Mouse (Mus musculus): ENCODE measurements at regions not wholly inside any gene's neighbourhood (a gene's known extent, or its start where the extent isn't known, plus 50 kb on each side); places are given as distances from the start of the nearest gene placed in this dataset.
"Not testable (repeated sequence)": the region's sequence is repeated elsewhere in the genome, so short reads cannot be mapped to it uniquely, and the experiment has no call there.

GRCm38 (mm10) chr4:31323816-31324215 lies 640.1 kb upstream of the Map3k7 start:
- TF ChIP-seq CTCF (IDR thresholded peaks at IDR 0.05; ENCODE audit: control insufficient read depth, insufficient read depth, insufficient replicate concordance, low read depth, low read length) = no peak
- TF ChIP-seq POLR2A (IDR thresholded peaks at IDR 0.05; ENCODE audit: control insufficient read depth, low read depth, low read length) = no peak
- Histone ChIP-seq H3K27me3 (ENCODE audit: control insufficient read depth, insufficient read depth, low read length) (no peaks in the 10 kb centered on the region), H3K4me1 (ENCODE audit: control insufficient read depth, insufficient read depth, low read length) (no peaks in the 10 kb centered on the region), H3K27ac (ENCODE audit: control insufficient read depth, insufficient read depth, low read depth, low read length) (no peak overlapping the region), H3K4me3 (ENCODE audit: control insufficient read depth, low read depth, low read length) (no peak overlapping the region), H3K36me3 (ENCODE audit: control insufficient read depth, insufficient read depth, low read length) (no peaks in the 10 kb centered on the region)

- H3K27me3 ChIP-seq (ENCODE audit: control insufficient read depth, insufficient read depth, low read length) = no peaks in the 10 kb centered on the region
- H3K36me3 ChIP-seq (ENCODE audit: control insufficient read depth, insufficient read depth, low read length) = no peaks in the 10 kb centered on the region
- no peak overlapping the region for H3K4me3 ChIP-seq (ENCODE audit: control insufficient read depth, low read depth, low read length)
- H3K27ac ChIP-seq (ENCODE audit: control insufficient read depth, insufficient read depth, low read depth, low read length) = no peak overlapping the region
- TF ChIP-seq POLR2A (IDR thresholded peaks at IDR 0.05; ENCODE audit: control insufficient read depth, low read depth, low read length) = no peak
- TF ChIP-seq CTCF (IDR thresholded peaks at IDR 0.05; ENCODE audit: control insufficient read depth, insufficient read depth, insufficient replicate concordance, low read depth, low read length) = no peak
- no peaks in the 10 kb centered on the region for H3K4me1 ChIP-seq (ENCODE audit: control insufficient read depth, insufficient read depth, low read length)
Observed at GRCm38 (mm10) chr4:31328798-31329197, 635.1 kb upstream of the Map3k7 start.

- Histone ChIP-seq H3K27ac (ENCODE audit: control insufficient read depth, insufficient read depth, low read depth, low read length) (no peak overlapping the region), H3K27me3 (ENCODE audit: control insufficient read depth, insufficient read depth, low read length) (no peaks in the 10 kb centered on the region), H3K4me3 (ENCODE audit: control insufficient read depth, low read depth, low read length) (no peak overlapping the region), H3K4me1 (ENCODE audit: control insufficient read depth, insufficient read depth, low read length) (no peaks in the 10 kb centered on the region), H3K36me3 (ENCODE audit: control insufficient read depth, insufficient read depth, low read length) (no peaks in the 10 kb centered on the region)
- TF ChIP-seq POLR2A (IDR thresholded peaks at IDR 0.05; ENCODE audit: control insufficient read depth, low read depth, low read length) (no peak), CTCF (IDR thresholded peaks at IDR 0.05; ENCODE audit: control insufficient read depth, insufficient read depth, insufficient replicate concordance, low read depth, low read length) (no peak)
Observed at GRCm38 (mm10) chr4:31331053-31331452, 632.8 kb upstream of the Map3k7 start.

- Histone ChIP-seq H3K36me3 (ENCODE audit: control insufficient read depth, insufficient read depth, low read length) (no peaks in the 10 kb centered on the region), H3K4me3 (ENCODE audit: control insufficient read depth, low read depth, low read length) (no peak overlapping the region), H3K27ac (ENCODE audit: control insufficient read depth, insufficient read depth, low read depth, low read length) (no peak overlapping the region), H3K27me3 (ENCODE audit: control insufficient read depth, insufficient read depth, low read length) (no peaks in the 10 kb centered on the region), H3K4me1 (ENCODE audit: control insufficient read depth, insufficient read depth, low read length) (no peaks in the 10 kb centered on the region)
- TF ChIP-seq CTCF (IDR thresholded peaks at IDR 0.05; ENCODE audit: control insufficient read depth, insufficient read depth, insufficient replicate concordance, low read depth, low read length) = no peak
- no peak for TF ChIP-seq POLR2A (IDR thresholded peaks at IDR 0.05; ENCODE audit: control insufficient read depth, low read depth, low read length)
Observed at GRCm38 (mm10) chr4:31335686-31336085, 628.2 kb upstream of the Map3k7 start.

GRCm38 (mm10) chr4:31337980-31338379 lies 625.9 kb upstream of the Map3k7 start:
- Histone ChIP-seq H3K4me1 (ENCODE audit: control insufficient read depth, insufficient read depth, low read length) (no peaks in the 10 kb centered on the region), H3K27ac (ENCODE audit: control insufficient read depth, insufficient read depth, low read depth, low read length) (no peak overlapping the region), H3K36me3 (ENCODE audit: control insufficient read depth, insufficient read depth, low read length) (no peaks in the 10 kb centered on the region), H3K4me3 (ENCODE audit: control insufficient read depth, low read depth, low read length) (no peak overlapping the region), H3K27me3 (ENCODE audit: control insufficient read depth, insufficient read depth, low read length) (no peaks in the 10 kb centered on the region)
- TF ChIP-seq CTCF (IDR thresholded peaks at IDR 0.05; ENCODE audit: control insufficient read depth, insufficient read depth, insufficient replicate concordance, low read depth, low read length) = no peak
- no peak for TF ChIP-seq POLR2A (IDR thresholded peaks at IDR 0.05; ENCODE audit: control insufficient read depth, low read depth, low read length)

GRCm38 (mm10) chr4:31343312-31344248 lies 620.3 kb upstream of the Map3k7 start:
- H3K27ac ChIP-seq (ENCODE audit: control insufficient read depth, insufficient read depth, low read depth, low read length) = no peak overlapping the region
- no peaks in the 10 kb centered on the region for H3K27me3 ChIP-seq (ENCODE audit: control insufficient read depth, insufficient read depth, low read length)
- H3K36me3 ChIP-seq (ENCODE audit: control insufficient read depth, insufficient read depth, low read length) = no peaks in the 10 kb centered on the region
- no peaks in the 10 kb centered on the region for H3K4me1 ChIP-seq (ENCODE audit: control insufficient read depth, insufficient read depth, low read length)
- no peak overlapping the region for H3K4me3 ChIP-seq (ENCODE audit: control insufficient read depth, low read depth, low read length)
- TF ChIP-seq CTCF (IDR thresholded peaks at IDR 0.05; ENCODE audit: control insufficient read depth, insufficient read depth, insufficient replicate concordance, low read depth, low read length) = no peak
- TF ChIP-seq POLR2A (IDR thresholded peaks at IDR 0.05; ENCODE audit: control insufficient read depth, low read depth, low read length) = no peak

GRCm38 (mm10) chr4:31354046-31354445 lies 609.9 kb upstream of the Map3k7 start:
- not testable (repeated sequence) for H3K36me3 ChIP-seq (ENCODE audit: control insufficient read depth, insufficient read depth, low read length)

More at GRCm38 (mm10) chr4:31354046-31354445, 609.9 kb upstream of the Map3k7 start:
- not testable (repeated sequence) for H3K27ac ChIP-seq (ENCODE audit: control insufficient read depth, insufficient read depth, low read depth, low read length); H3K4me1 ChIP-seq (ENCODE audit: control insufficient read depth, insufficient read depth, low read length); H3K27me3 ChIP-seq (ENCODE audit: control insufficient read depth, insufficient read depth, low read length); H3K4me3 ChIP-seq (ENCODE audit: control insufficient read depth, low read depth, low read length)
